Comparison of ENCODE assay signal across 8 mouse cellular contexts in the genomic region with DNA sequence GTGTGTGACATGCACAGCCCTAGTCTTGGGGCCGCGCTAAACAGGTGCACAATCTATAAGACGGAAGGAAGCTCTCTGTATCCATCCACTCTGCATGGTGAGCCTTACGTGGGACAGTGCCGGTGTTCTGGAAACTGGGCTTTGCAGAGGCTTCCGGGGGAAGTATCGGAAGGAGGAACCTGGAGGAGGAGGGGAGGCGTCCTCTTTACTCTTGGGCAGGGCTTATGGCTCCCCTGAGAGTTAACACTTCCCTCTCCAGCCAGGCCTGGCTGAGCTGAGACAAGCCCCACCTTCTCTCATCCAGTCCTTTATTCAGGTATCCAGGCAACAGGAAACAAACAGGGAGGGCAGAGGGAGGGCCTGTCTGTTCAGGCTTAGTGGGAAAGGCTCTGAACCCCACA. TPM values are rescaled to one million over a fixed set of nuclear protein-coding genes. Genes with fewer than 3 reads are reported as not detected.
DNase-seq lines count a peak whose midpoint lies in the region; ATAC-seq lines count a peak whose summit lies in the region.

No protein-coding gene starts in this region.

- no peaks in the 10 kb centered on the region for H3K36me3 ChIP-seq in forebrain, embryonic 14.5 days (ENCODE audit: control insufficient read depth, insufficient read depth, low read length)
- no peaks in the 10 kb centered on the region for H3K36me3 ChIP-seq in hindbrain, embryonic 14.5 days (replicated peaks; ENCODE audit: control insufficient read depth, insufficient read depth)

- intact Hi-C loops in left cerebral cortex, postnatal 36 days (cut with DNase I), result no loop called here

- H3K4me2 ChIP-seq in forebrain, embryonic 14.5 days (ENCODE audit: low read length), result peak overlapping the region; percentile 51
- peak overlapping the region; percentile 62 for H3K4me2 ChIP-seq in hindbrain, embryonic 14.5 days (replicated peaks)

- H3K9ac ChIP-seq in forebrain, embryonic 14.5 days (ENCODE audit: low read length), result peak overlapping the region; percentile 61
- H3K9ac ChIP-seq in hindbrain, embryonic 14.5 days, result peak overlapping the region; percentile 63

- no peaks in the 10 kb centered on the region for H3K27me3 ChIP-seq in forebrain, embryonic 14.5 days (replicated peaks; ENCODE audit: control insufficient read depth, insufficient read depth, low read length)
- no peaks in the 10 kb centered on the region; the same call in 1 of the 2 replicates for H3K27me3 ChIP-seq in hindbrain, embryonic 14.5 days (ENCODE audit: control insufficient read depth, insufficient read depth, low read length)

- ATAC-seq in forebrain, embryonic 14.5 days, result peak; percentile 93
- ATAC-seq in hindbrain, embryonic 14.5 days (ENCODE audit: low FRiP score), result peak; percentile 83
- peak; percentile 83 for ATAC-seq in megakaryocyte progenitor cell, adult 5-6 weeks (replicated peaks; ENCODE audit: poor library complexity)

- H3K9me3 ChIP-seq in forebrain, embryonic 14.5 days (replicated peaks; ENCODE audit: control insufficient read depth, low read length), result no peaks in the 10 kb centered on the region
- no peaks in the 10 kb centered on the region for H3K9me3 ChIP-seq in hindbrain, embryonic 14.5 days (ENCODE audit: control insufficient read depth, low read length)

- DNase-seq in CD4-positive, CD25-positive, alpha-beta regulatory T cell, adult 2 months (ENCODE audit: low read depth, low spot score), result peak; percentile 69
- DNase-seq in R1 (ENCODE audit: low read depth, low spot score), result peak; percentile 89
- peak; percentile 83 for DNase-seq in forebrain, embryonic 14.5 days (ENCODE audit: low spot score)
- DNase-seq in hindbrain, embryonic 14.5 days (ENCODE audit: low spot score), result peak; percentile 57
- peak; percentile 61 to 62 for DNase-seq in left cerebral cortex, postnatal 36 days (ENCODE audit: low spot score in 2 of 2)
- DNase-seq in right cerebral cortex, postnatal 36 days (ENCODE audit: low spot score in 2 of 2), result peak; percentile 36 to 50
- no peak for DNase-seq in cerebellum, adult 11-12 months

- peak overlapping the region; percentile 30 for H3K4me3 ChIP-seq in forebrain, embryonic 14.5 days (ENCODE audit: low read depth, low read length)
- peak overlapping the region; percentile 40 for H3K4me3 ChIP-seq in hindbrain, embryonic 14.5 days (replicated peaks; ENCODE audit: low read length)

- no peak overlapping the region for H3K27ac ChIP-seq in forebrain, embryonic 14.5 days (ENCODE audit: low read depth, low read length)
- peak overlapping the region; percentile 49; the same call in 1 of the 2 replicates for H3K27ac ChIP-seq in hindbrain, embryonic 14.5 days

- 2% methylated on average over 8 of the region's 8 CpGs for WGBS in forebrain, embryonic 14.5 days
- WGBS in hindbrain, embryonic 14.5 days, result 1% methylated on average over 8 of the region's 8 CpGs

- H3K4me1 ChIP-seq in forebrain, embryonic 14.5 days (ENCODE audit: control insufficient read depth, insufficient read depth, low read length), result peaks cover 15% of the 10 kb centered on the region
- H3K4me1 ChIP-seq in hindbrain, embryonic 14.5 days (replicated peaks; ENCODE audit: control insufficient read depth, insufficient read depth, low read length), result peaks cover 23% of the 10 kb centered on the region

RNA-seq across cellular contexts. Expression of a gene that starts 5.2 kb away (rescaled TPM):
- 0.11 and 0.28 TPM in 2 replicates for polyA plus RNA-seq in forebrain, embryonic 14.5 days (2014; fragmentation: Nextera tagmentation; extraction: Ambion mirVana)
- 0.75 and 0.90 TPM in 2 replicates for polyA plus RNA-seq in hindbrain, embryonic 14.5 days (2014; fragmentation: Nextera tagmentation; extraction: Ambion mirVana)
- under 1 TPM in 1 of 2 experiments, not detected in 1; 0.47 TPM for total RNA-seq in left cerebral cortex, postnatal 36 days (2021)
- not detected in 2 replicates for total RNA-seq in megakaryocyte progenitor cell, adult 5-6 weeks (2015)
- total RNA-seq in megakaryocyte progenitor cell, adult 5-6 weeks (2017), result not detected in 2 replicates

RNA-seq across cellular contexts. Expression of a gene that starts 29.9 kb away (rescaled TPM):
- polyA plus RNA-seq in forebrain, embryonic 14.5 days (2014; fragmentation: Nextera tagmentation; extraction: Ambion mirVana), result 2.4 and 3.3 TPM in 2 replicates
- polyA plus RNA-seq in hindbrain, embryonic 14.5 days (2014; fragmentation: Nextera tagmentation; extraction: Ambion mirVana), result 3.7 and 5.5 TPM in 2 replicates
- 1 to 10 TPM; 3.4 to 4.0 TPM for total RNA-seq in left cerebral cortex, postnatal 36 days (2021)
- total RNA-seq in megakaryocyte progenitor cell, adult 5-6 weeks (2015), result 0.12 TPM in 1 of 2 replicates, not detected in the other
- not detected in 2 replicates for total RNA-seq in megakaryocyte progenitor cell, adult 5-6 weeks (2017)

RNA-seq across cellular contexts. Expression of a gene that starts 39.8 kb away (rescaled TPM):
- not detected in 2 replicates for polyA plus RNA-seq in forebrain, embryonic 14.5 days (2014; fragmentation: Nextera tagmentation; extraction: Ambion mirVana)
- not detected in 2 replicates for polyA plus RNA-seq in hindbrain, embryonic 14.5 days (2014; fragmentation: Nextera tagmentation; extraction: Ambion mirVana)
- total RNA-seq in left cerebral cortex, postnatal 36 days (2021), result not detected
- 0.46 TPM in 1 of 2 replicates, not detected in the other for total RNA-seq in megakaryocyte progenitor cell, adult 5-6 weeks (2015)
- total RNA-seq in megakaryocyte progenitor cell, adult 5-6 weeks (2017), result 0.41 TPM in 1 of 2 replicates, not detected in the other

RNA-seq across cellular contexts. Expression of a gene that starts 50.7 kb away (rescaled TPM):
- 40.4 and 53.3 TPM in 2 replicates for polyA plus RNA-seq in forebrain, embryonic 14.5 days (2014; fragmentation: Nextera tagmentation; extraction: Ambion mirVana)
- polyA plus RNA-seq in hindbrain, embryonic 14.5 days (2014; fragmentation: Nextera tagmentation; extraction: Ambion mirVana), result 53.0 and 62.6 TPM in 2 replicates
- total RNA-seq in left cerebral cortex, postnatal 36 days (2021), result 10 to 100 TPM in 1 of 2 experiments, 1 to 10 TPM in 1; 10.0 to 11.6 TPM
- total RNA-seq in megakaryocyte progenitor cell, adult 5-6 weeks (2015), result 621 and 639 TPM in 2 replicates
- total RNA-seq in megakaryocyte progenitor cell, adult 5-6 weeks (2017), result 290 and 305 TPM in 2 replicates

RNA-seq across cellular contexts. Expression of a gene that starts 51.8 kb away (rescaled TPM):
- not detected in 2 replicates for polyA plus RNA-seq in forebrain, embryonic 14.5 days (2014; fragmentation: Nextera tagmentation; extraction: Ambion mirVana)
- 0.10 and 0.19 TPM in 2 replicates for polyA plus RNA-seq in hindbrain, embryonic 14.5 days (2014; fragmentation: Nextera tagmentation; extraction: Ambion mirVana)
- not detected for total RNA-seq in left cerebral cortex, postnatal 36 days (2021)
- total RNA-seq in megakaryocyte progenitor cell, adult 5-6 weeks (2015), result not detected in 2 replicates
- not detected in 2 replicates for total RNA-seq in megakaryocyte progenitor cell, adult 5-6 weeks (2017)
